Mouse (Mus musculus) neural tube, postnatal 0 days (tissue): ENCODE measurements around the gene Ints4. TPM values are rescaled to one million over a fixed set of nuclear protein-coding genes. Genes with fewer than 3 reads are reported as not detected.

Experiments
- polyA plus RNA-seq: library from polyadenylated mRNA; unstranded; fragments of >200 nt; fragmentation: Nextera tagmentation; extraction: Ambion mirVana; gene quantifications from 2 replicates; pipeline ENCODE4 v1.2.1, GENCODE M21; 2015

Ints4 gene
- 24.2 and 25.9 TPM in 2 replicates for polyA plus RNA-seq

GRCm38 (mm10) chr7:97480821-97481339 lies at the start of gene Ints4:
Gene Ints4 (plus strand): TSS chr7:97480956.

GRCm38 (mm10) chr7:97451023-97451422 lies 29.7 kb upstream of the Ints4 start, which contains the start of gene Kctd14:
Gene Kctd14 (plus strand): TSS chr7:97451323.

GRCm38 (mm10) chr7:97579067-97579975 lies 98.6 kb downstream of the Ints4 start, which contains the start of the genes Aamdc and Rsf1:
Gene Aamdc (minus strand): TSS chr7:97579497.
Gene Rsf1 (plus strand): TSS chr7:97579889.

Other genes starting within 250 kb of the Ints4 start
- 3.6 and 4.0 TPM in 2 replicates for gene Usp35, start 148.9 kb upstream of the Ints4 start, polyA plus RNA-seq
- 4.4 and 5.3 TPM in 2 replicates for gene Kctd21, start 148.6 kb upstream of the Ints4 start, polyA plus RNA-seq
- 9.7 and 11.2 TPM in 2 replicates for gene Alg8, start 109.3 kb upstream of the Ints4 start, polyA plus RNA-seq
- 630 and 760 TPM in 2 replicates for gene Ndufc2, start 81.0 kb upstream of the Ints4 start, polyA plus RNA-seq
- 1.3 and 2.1 TPM in 2 replicates for gene Thrsp, start 63.2 kb upstream of the Ints4 start, polyA plus RNA-seq
- gene Kctd14, start 29.6 kb upstream of the Ints4 start, polyA plus RNA-seq, result 2.4 and 3.8 TPM in 2 replicates
- gene Aamdc, start 98.5 kb downstream of the Ints4 start, polyA plus RNA-seq, result 64.4 and 66.5 TPM in 2 replicates
- 27.8 and 28.0 TPM in 2 replicates for gene Rsf1, start 98.9 kb downstream of the Ints4 start, polyA plus RNA-seq
- 150 and 162 TPM in 2 replicates for gene Clns1a, start 215.7 kb downstream of the Ints4 start, polyA plus RNA-seq